Mouse (Mus musculus) naive thymus-derived CD4-positive, alpha-beta T cell, adult 2 months (primary cell): Measurements from ENCODE around the gene 1700003H04Rik.

Source experiments
- DNase-seq: peaks from one replicate; pipeline ENCODE4 v3.0.0-alpha.2; 2011; ENCODE audit warnings: low read depth

Gene 1700003H04Rik

DNA sequence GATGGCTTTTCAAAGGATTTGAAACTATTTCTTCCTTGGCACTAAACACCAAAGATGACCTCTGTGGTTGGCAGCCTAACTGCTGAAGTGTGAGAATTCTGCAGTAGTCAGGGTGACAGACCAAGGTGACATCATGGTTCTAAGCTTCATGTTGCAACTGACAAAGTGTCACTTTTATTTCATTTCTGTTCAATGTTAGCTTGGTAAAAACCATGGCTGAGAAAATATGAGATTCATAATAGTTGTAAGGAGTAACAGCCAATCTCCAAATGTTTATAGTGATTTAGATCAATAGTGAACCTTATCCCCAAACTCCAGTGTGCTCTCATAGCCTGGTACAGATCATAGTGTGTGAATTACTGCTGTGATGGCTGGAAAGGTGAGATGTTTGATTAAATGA, at the start of gene 1700003H04Rik:
Gene 1700003H04Rik, minus strand, starts transcription at position 101 of the 400 bp plus-strand sequence.
- DNase-seq: no peak

GRCm38 (mm10) chr3:124623031-124623430, 42.1 kb upstream of the 1700003H04Rik start:
- DNase-seq: no peak

GRCm38 (mm10) chr3:124613287-124613686, 32.4 kb upstream of the 1700003H04Rik start:
- no peak for DNase-seq

GRCm38 (mm10) chr3:124609956-124610355, 29.1 kb upstream of the 1700003H04Rik start:
- no peak for DNase-seq

DNA sequence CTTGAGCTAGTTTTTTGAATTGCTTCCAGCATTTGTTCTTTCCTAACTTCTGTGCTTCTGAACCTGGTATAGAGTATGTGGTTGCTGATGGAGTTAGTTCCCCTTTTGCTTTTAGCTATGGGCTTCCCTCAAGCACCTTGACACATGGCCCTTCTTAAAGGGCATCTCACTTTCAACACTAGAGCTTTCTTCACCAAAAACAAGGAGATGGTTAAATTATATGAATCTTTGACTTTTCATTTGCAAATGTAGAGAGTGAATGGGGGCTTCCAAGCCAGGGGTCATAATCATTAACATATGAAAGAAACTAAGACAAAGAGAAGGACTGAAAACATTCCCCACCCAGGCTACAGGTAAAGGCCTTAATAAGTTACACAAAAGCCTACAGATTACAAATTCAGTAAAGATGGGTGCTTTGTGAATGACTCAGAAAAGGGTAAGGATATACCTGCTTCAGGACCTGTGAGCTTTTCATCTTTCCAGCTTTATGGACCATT, 25.2 kb upstream of the 1700003H04Rik start:
- no peak for DNase-seq

GRCm38 (mm10) chr3:124605518-124605917, 24.6 kb upstream of the 1700003H04Rik start:
- DNase-seq: no peak

DNA sequence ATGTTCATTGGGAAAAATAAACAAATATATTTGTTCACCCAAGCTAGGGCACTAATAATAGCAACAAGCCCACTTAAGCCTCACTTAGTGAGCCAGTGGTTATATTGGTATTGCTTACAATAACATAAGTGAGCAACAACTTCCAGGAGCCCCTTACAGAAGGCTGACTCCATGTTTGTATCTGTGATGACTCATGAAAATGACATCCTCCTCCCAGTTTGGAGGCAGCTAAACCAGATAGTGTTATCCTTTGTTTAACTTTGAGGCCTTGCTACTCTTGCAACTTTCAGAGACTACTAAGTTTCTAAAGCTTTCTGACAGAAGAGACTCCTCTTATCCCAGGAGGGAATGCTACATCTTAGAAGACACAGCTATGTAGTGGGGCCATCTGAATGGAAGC, 16.9 kb upstream of the 1700003H04Rik start:
- DNase-seq: no peak

DNA sequence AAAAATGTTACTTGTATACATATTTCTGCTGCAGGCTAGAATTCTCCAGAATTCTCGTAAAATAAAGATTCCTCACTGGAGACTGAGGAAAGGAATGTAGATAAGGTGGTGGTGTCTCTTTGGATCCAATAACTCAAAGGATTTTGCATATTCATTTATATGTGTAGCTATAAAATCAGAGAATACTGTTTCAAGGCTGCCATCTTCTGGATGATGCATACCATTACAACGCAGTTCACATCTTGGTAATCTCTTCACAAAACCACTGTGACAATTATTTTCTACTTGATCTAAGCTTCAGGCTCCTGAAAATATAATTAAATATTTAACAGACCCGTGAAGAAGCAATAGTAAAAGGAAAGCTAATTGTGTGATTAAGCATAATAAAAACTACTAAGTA, 6.6 kb upstream of the 1700003H04Rik start:
- no peak for DNase-seq

- no peak for DNase-seq
Measured at GRCm38 (mm10) chr3:124585761-124586160, 4.9 kb upstream of the 1700003H04Rik start.

GRCm38 (mm10) chr3:124557317-124557716, 23.6 kb downstream of the 1700003H04Rik start:
- DNase-seq: no peak

DNA sequence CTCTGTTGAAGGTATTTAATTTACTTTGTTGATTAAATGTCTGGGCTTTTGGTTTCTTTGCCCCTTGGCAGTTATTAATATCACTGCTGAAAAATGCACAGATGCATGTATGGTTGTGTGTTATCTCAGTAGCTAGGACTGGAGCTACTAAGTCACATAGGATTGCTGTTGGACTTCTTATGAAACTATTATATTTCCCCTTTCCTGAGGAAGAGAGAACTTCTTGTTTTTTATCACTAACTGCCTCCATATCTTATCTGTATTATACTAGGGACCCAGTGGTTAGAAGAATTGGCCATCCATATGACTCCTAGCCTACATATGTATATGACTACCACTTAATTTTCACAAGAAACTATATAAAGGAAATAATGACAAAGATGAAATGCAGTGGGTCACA, 24.9 kb downstream of the 1700003H04Rik start:
- no peak for DNase-seq

GRCm38 (mm10) chr3:124555092-124555491, 25.8 kb downstream of the 1700003H04Rik start:
- DNase-seq: no peak

DNA sequence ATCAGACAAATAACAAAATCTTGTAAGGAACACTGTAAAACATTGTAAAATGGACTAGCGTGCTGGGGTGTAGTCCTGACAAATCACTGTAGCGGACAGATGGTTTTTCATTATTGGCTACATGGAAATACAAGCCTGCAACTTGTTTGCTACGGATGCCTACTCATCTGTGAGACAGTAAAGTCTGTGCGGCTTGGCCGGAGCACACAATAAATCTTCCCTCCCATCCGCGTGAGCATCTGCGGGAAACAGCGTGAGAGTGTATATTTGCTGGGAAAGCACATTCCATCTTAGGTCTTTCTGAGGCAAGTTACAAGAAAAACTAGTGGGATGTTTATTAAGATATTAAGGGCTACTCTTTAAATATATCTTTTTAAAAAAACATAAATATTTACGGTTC, 32.0 kb downstream of the 1700003H04Rik start:
- no peak for DNase-seq

GRCm38 (mm10) chr3:124538260-124538659, 42.6 kb downstream of the 1700003H04Rik start:
- DNase-seq: no peak

DNA sequence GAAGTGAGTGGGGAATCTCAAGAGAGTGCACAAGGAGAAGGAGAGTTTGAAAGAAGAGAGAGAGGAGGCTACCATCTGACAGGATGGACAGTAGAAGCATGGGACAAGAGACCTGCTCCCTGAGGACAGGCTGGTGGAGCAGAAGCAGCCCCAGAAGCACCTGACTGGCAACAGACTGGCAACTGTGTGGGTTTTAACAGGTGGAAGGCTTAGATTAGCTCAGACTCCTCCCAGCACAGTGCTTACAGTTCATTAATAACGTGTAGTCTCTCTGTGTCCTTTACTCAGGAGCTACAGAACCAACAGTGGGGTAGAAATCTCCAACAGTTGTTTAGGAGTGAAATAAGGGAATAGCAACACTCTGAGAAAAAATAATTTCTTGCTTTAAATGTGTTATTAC, 44.3 kb downstream of the 1700003H04Rik start:
- no peak for DNase-seq

GRCm38 (mm10) chr3:124518786-124519185, 62.1 kb downstream of the 1700003H04Rik start:
- DNase-seq: no peak
